Mouse (Mus musculus) hindbrain, embryonic 11.5 days (tissue): ENCODE measurements around the gene Srl. TPM values are rescaled to one million over a fixed set of nuclear protein-coding genes. Genes with fewer than 3 reads are reported as not detected.
"Not testable (repeated sequence)": the region's sequence is repeated elsewhere in the genome, so short reads cannot be mapped to it uniquely, and the experiment has no call there.

Experiments
- ATAC-seq: fragments of 200-750 bp; cut with Nextera tagmentation; 2 replicates; pipeline ENCODE4 v1.8.0; 2017; ENCODE audit warnings: mild to moderate bottlenecking, moderate TSS enrichment, moderate library complexity; ENCODE audit not compliant: low FRiP score
- DNase-seq: peaks from one replicate; pipeline ENCODE4 v3.0.0-alpha.2; 2015; ENCODE audit warnings: low spot score
- H3K27ac ChIP-seq: fragments of 300-500 bp; sonication (generic); 2 replicates; pipeline ENCODE4 v1.5.1; 2014; ENCODE audit warnings: mild to moderate bottlenecking, low read depth, low read length
- H3K27me3 ChIP-seq: fragments of 300-500 bp; sonication (generic); 2 replicates; pipeline ENCODE4 v1.6.1; 2014; ENCODE audit warnings: mild to moderate bottlenecking, low read length, moderate library complexity, mixed read lengths; ENCODE audit not compliant: control insufficient read depth, insufficient read depth
- H3K36me3 ChIP-seq: fragments of 300-500 bp; sonication (generic); 2 replicates; pipeline ENCODE4 v1.6.1; 2014; ENCODE audit warnings: mild to moderate bottlenecking, low read length, moderate library complexity, mixed read lengths; ENCODE audit not compliant: control insufficient read depth, insufficient read depth
- H3K4me1 ChIP-seq: fragments of 300-500 bp; sonication (generic); replicated peaks from 2 replicates; pipeline ENCODE4 v1.6.1; 2014; ENCODE audit warnings: low read length, mixed read lengths; ENCODE audit not compliant: control insufficient read depth, insufficient read depth
- H3K4me2 ChIP-seq: fragments of 300-500 bp; sonication (generic); replicated peaks from 2 replicates; pipeline ENCODE4 v1.6.1; 2014; ENCODE audit warnings: mild to moderate bottlenecking, low read depth, low read length
- H3K4me3 ChIP-seq: fragments of 300-500 bp; sonication (generic); 2 replicates; pipeline ENCODE4 v1.5.1; 2014; ENCODE audit warnings: low read depth, low read length
- H3K9ac ChIP-seq: fragments of 300-500 bp; sonication (generic); 2 replicates; pipeline ENCODE4 v1.6.1; 2014; ENCODE audit warnings: low read depth, low read length
- H3K9me3 ChIP-seq: fragments of 300-500 bp; sonication (generic); 2 replicates; pipeline ENCODE4 v1.6.1; 2016; ENCODE audit warnings: low read length; ENCODE audit not compliant: control insufficient read depth
- WGBS: fragments of 180-500 bp; shearing (Covaris S2); extraction: QIAGEN DNeasy Blood & Tissue Kit; methylation state at CpG from one replicate; pipeline ENCODE4 v1.1.7; 2014; 5-methylcytosine and 5-hydroxymethylcytosine counted together
- polyA plus RNA-seq: library from polyadenylated mRNA; unstranded; fragments of >200 nt; fragmentation: Nextera tagmentation; extraction: Ambion mirVana; gene quantifications from 2 replicates; pipeline ENCODE4 v1.2.1, GENCODE M21; 2014

Srl gene
- polyA plus RNA-seq, 1 experiment from 2014 or later: 21.2 TPM

GRCm38 (mm10) chr16:4474882-4475803, 66.5 kb downstream of the Srl start:
- Histone ChIP-seq H3K4me3 (peak overlapping the region; percentile 41), H3K4me2 (peak overlapping the region; percentile 81), H3K9me3 (no peaks in the 10 kb centered on the region), H3K27me3 (no peaks in the 10 kb centered on the region), H3K36me3 (no peaks in the 10 kb centered on the region), H3K27ac (no peak overlapping the region), H3K4me1 (no peaks in the 10 kb centered on the region), H3K9ac (peak overlapping the region; percentile 80)
- WGBS: 17% methylated on average over 42 of the region's 42 CpGs
- peak; percentile 93 for ATAC-seq
- DNase-seq: peak; percentile 98

- peak; percentile 4; the same call in 1 of the 2 replicates for ATAC-seq
- H3K4me1 ChIP-seq, DNase-seq, H3K36me3 ChIP-seq, H3K27me3 ChIP-seq, H3K9me3 ChIP-seq, H3K27ac ChIP-seq: not testable (repeated sequence)
- Histone ChIP-seq H3K4me3 (peak overlapping the region; percentile 41), H3K9ac (peak overlapping the region; percentile 80), H3K4me2 (peak overlapping the region; percentile 81)
- WGBS: 72% methylated on average over 10 of the region's 10 CpGs
Observed at GRCm38 (mm10) chr16:4474040-4474881, 67.4 kb downstream of the Srl start.

GRCm38 (mm10) chr16:4473231-4473630, 68.4 kb downstream of the Srl start:
- ATAC-seq (no peak), DNase-seq (no peak)
- Histone ChIP-seq H3K4me1 (no peaks in the 10 kb centered on the region), H3K9me3 (no peaks in the 10 kb centered on the region), H3K27me3 (no peaks in the 10 kb centered on the region), H3K27ac (no peak overlapping the region), H3K4me3 (no peak overlapping the region), H3K36me3 (no peaks in the 10 kb centered on the region), H3K9ac (no peak overlapping the region), H3K4me2 (no peak overlapping the region)
- 72% methylated on average over 5 of the region's 5 CpGs for WGBS

- 66% methylated on average over 3 of the region's 3 CpGs for WGBS
Observed at GRCm38 (mm10) chr16:4472687-4473086, 68.9 kb downstream of the Srl start.

GRCm38 (mm10) chr16:4469599-4470352, 71.8 kb downstream of the Srl start:
- Histone ChIP-seq H3K4me3 (no peak overlapping the region), H3K4me1 (no peaks in the 10 kb centered on the region), H3K36me3 (no peaks in the 10 kb centered on the region), H3K9ac (no peak overlapping the region), H3K27me3 (no peaks in the 10 kb centered on the region), H3K4me2 (no peak overlapping the region), H3K27ac (no peak overlapping the region), H3K9me3 (no peaks in the 10 kb centered on the region)
- ATAC-seq: no peak
- no peak for DNase-seq
- WGBS: 81% methylated on average over 10 of the region's 10 CpGs

More at GRCm38 (mm10) chr16:4472687-4473086, 68.9 kb downstream of the Srl start:
- no peaks in the 10 kb centered on the region for H3K36me3 ChIP-seq
- H3K9me3 ChIP-seq: no peaks in the 10 kb centered on the region
- no peak overlapping the region for H3K9ac ChIP-seq
- DNase-seq (no peak), ATAC-seq (no peak)
- H3K4me1 ChIP-seq: no peaks in the 10 kb centered on the region
- no peak overlapping the region for H3K4me3 ChIP-seq
- H3K27me3 ChIP-seq: no peaks in the 10 kb centered on the region
- H3K27ac ChIP-seq: no peak overlapping the region
- H3K4me2 ChIP-seq: no peak overlapping the region

GRCm38 (mm10) chr16:4464529-4465089, 77.0 kb downstream of the Srl start:
- Histone ChIP-seq H3K9me3 (no peaks in the 10 kb centered on the region), H3K4me1 (no peaks in the 10 kb centered on the region), H3K4me2 (no peak overlapping the region), H3K27ac (no peak overlapping the region), H3K4me3 (no peak overlapping the region), H3K36me3 (no peaks in the 10 kb centered on the region), H3K9ac (no peak overlapping the region), H3K27me3 (no peaks in the 10 kb centered on the region)
- WGBS: 88% methylated on average over 9 of the region's 9 CpGs
- DNase-seq (no peak), ATAC-seq (no peak)

GRCm38 (mm10) chr16:4457927-4458326, 83.7 kb downstream of the Srl start:
- H3K9ac ChIP-seq: no peak overlapping the region
- no peaks in the 10 kb centered on the region for H3K9me3 ChIP-seq
- no peak overlapping the region for H3K27ac ChIP-seq
- 89% methylated on average over 3 of the region's 3 CpGs for WGBS
- no peaks in the 10 kb centered on the region for H3K36me3 ChIP-seq
- H3K4me2 ChIP-seq: no peak overlapping the region
- ATAC-seq: no peak
- H3K4me1 ChIP-seq: no peaks in the 10 kb centered on the region
- no peak for DNase-seq
- H3K27me3 ChIP-seq: no peaks in the 10 kb centered on the region
- no peak overlapping the region for H3K4me3 ChIP-seq

- Histone ChIP-seq H3K4me2 (no peak overlapping the region), H3K4me3 (no peak overlapping the region), H3K9me3 (no peaks in the 10 kb centered on the region), H3K27ac (no peak overlapping the region), H3K4me1 (no peaks in the 10 kb centered on the region), H3K27me3 (no peaks in the 10 kb centered on the region), H3K9ac (no peak overlapping the region), H3K36me3 (no peaks in the 10 kb centered on the region)
- 90% methylated on average over 5 of the region's 5 CpGs for WGBS
- ATAC-seq (no peak), DNase-seq (no peak)
Observed at GRCm38 (mm10) chr16:4456391-4456790, 85.2 kb downstream of the Srl start.
